Mouse (Mus musculus): ENCODE measurements around the gene Mtx1.

Gene Mtx1

DNA sequence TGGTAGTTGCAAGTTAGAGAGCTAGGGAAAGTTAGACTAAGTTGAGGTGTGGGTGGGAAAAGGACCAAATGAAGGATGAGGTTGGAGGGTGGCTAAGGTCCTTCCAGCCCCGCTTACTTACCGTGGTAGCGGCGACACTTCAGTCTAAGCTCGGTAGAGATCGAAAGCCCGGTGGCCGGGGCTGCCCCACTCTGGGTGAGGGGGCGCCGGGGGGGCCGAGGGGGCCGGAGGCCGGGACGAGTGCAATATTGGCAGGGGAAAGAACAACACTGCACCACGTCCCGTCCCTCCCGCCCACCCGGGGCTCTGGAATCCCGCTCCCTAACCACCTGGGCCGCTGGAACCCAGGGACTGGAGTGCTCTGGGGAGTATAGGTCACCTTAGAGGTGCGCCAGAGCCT is at the start of gene Mtx1:
Gene Mtx1 (minus strand): TSS at position 189 of the 400 bp plus-strand sequence.
- DNase-seq (ENCODE audit: low spot score in 2 of 2) = no peak

DNA sequence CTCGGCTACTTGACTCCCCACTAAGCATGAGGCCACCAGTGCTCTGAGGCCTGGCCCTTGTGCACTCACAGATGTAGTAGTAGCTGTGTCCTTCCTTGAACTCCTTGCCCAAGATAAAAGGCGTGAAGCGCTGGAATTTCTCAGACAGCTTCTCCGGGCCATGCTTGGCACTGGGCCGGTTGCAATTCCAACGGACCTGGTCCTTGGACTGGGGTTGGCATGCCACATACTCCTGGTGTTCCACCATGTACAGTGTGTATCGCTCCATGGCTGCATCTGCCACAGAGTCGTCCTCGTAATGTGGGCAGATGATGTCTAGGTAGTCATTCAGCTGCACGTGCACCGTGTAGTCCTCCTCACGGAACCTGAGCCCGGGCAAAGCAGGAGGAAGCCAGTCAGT is 49.2 kb upstream of the Mtx1 start:
- no peak for DNase-seq (ENCODE audit: low spot score in 2 of 2)

DNA sequence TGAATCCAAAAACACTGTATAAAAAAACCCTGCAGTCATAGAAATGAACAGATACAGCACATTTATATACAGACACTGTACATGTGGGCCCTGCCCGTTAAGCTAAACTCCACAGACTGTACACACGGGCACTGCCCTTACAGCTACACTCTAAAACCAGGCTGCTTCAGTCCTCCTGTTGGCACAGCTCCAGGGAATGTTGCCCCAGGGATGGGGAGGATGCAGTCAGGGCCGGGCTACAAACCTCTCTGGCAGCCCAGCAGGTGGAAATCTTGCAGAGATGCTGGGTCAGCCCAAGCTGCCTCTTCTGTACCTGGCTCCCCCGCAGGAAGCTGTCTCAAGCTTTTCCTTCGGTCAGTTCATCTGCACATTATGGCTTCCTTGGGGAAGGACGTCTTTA is 44.9 kb upstream of the Mtx1 start:
- no peak for DNase-seq (ENCODE audit: low spot score in 2 of 2)

DNA sequence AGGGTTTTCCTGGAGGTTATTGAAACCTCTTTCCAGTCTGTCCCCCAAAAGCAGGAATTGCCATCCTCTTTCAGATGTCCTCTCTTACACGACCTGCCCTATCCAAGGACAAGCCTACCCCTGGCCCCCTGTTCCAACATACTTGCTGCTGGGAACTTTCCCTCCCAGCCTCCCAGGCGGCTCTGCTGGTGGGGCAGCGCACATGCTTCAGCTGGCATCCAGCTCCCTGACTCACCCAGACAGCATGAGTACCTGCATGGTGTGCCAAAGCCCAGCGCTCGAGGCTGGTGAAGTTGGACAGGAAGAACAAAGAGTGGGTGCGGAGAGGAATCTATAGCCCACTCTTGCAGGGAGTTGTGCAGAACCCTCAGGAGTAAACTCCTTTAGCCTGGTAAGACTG is 44.0 kb upstream of the Mtx1 start:
- no peak for DNase-seq (ENCODE audit: low spot score in 2 of 2)

DNA sequence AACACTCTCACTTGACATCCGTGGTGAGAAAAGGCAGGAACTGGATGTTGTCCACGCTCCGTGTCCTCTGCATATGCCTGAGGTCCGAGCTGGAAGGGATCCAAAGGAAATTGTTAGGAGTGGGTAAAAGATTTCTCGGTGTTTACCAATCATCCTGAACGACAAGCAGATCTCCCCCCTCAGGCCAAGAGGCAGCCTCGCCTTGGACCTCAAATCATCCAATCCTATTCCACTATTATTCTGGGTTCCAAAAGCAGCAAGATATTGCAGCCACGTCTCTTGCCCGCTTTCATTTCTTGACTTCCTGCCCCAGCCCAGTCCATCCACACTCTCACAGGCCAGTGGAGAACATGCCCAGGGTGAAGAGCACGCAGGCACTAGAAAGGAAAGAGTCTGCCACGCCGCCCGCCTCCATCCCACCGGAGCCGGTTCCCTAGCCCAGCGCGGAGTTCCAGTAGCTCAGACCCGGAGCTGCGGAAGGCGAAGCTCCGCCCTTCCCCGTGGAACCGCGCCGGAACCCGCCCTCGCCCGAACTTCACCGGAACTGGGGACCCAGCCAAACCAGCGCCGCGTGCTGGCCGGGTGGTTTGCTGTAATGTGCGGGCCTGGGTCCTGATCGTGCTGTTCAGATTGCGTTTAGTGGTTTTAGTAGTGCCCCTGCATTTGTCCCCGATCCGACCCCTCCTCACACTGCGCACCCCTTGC is 43.3 kb upstream of the Mtx1 start, which contains the start of gene Slc50a1:
Gene Slc50a1 (minus strand): TSS at position 520 of the 705 bp plus-strand sequence.
- peak; percentile 35 to 48 for DNase-seq (ENCODE audit: low spot score in 2 of 2)

DNA sequence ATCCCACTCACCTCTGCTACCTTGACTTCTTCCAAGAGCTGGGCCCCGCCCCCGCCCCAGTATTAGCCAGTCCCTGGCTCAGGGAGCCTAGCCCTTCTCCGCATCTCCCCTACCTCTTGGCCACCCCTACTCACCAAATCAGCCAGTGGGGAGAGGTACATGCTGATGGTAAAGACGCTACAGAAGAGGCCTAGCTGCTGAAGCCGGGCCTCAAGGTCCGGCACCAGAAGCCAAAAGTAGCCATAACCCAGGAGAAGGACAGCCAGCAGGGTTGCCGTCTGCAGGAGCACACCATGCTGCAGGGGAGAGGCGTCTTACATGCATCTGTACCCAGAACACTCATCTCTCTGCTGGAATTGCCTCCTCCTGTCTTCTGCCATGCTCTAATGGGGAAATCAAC is 42.0 kb upstream of the Mtx1 start:
- DNase-seq (ENCODE audit: low spot score in 2 of 2) = no peak

DNA sequence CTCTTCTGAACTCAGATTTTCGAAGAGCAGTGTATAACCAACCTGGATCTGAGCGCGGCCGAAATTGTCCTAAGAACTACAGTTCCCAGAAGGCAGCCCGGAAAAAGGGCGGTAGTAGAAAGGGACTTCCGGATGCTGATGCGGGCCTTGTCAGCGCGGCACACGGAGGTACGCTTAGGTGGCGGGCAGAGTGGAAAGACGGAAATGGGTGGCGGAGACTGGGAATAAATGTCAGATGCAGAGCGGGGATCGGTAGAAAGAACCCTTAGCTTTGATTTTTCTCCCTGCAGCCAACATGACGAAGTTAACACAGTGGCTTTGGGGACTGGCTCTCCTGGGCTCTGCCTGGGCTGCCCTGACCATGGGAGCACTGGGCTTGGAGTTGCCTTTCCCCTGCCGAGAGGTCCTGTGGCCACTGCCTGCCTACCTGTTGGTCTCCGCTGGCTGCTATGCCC is 39.6 kb upstream of the Mtx1 start:
- peak; percentile 59 to 67 for DNase-seq (ENCODE audit: low spot score in 2 of 2)

DNA sequence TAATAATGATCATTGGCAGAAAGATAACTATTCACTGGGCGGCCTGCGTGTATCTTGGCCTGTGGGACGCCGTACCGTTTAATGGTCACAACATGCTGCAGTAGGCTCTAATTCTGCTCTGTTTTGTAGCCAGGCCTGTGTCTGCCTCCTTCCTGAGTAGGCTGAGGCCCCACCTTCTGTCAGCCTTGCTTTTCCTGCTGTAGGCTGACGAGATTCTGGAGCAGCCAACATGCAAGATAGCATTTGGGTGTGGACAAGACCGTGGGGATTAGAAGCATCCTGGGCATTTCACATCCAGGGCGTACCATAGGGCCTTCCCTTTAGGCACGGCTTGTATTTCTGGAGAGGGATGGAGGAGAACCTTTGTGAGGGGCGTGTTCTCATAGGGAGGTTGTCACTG is 35.5 kb upstream of the Mtx1 start:
- no peak for DNase-seq (ENCODE audit: low spot score in 2 of 2)

DNA sequence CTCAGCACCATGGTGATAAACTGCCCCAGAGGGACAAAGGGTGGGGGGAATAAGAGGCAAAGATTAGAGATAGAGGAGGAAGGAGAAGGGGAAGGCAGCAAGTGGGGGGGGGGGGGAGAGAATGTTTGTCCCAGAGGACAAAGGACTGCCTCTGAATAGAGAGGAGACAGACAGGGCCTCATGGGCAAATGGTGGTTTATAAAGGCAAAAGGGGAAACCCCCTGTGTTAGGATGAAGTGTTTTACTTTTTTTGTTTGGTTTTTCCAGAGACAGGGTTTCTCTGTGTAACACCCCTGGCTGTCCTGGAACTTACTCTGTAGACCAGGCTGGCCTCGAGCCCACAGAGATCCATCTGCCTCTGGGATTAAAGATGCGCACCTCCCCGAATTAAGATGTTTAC is 33.3 kb upstream of the Mtx1 start:
- no peak for DNase-seq (ENCODE audit: low spot score in 2 of 2)

DNA sequence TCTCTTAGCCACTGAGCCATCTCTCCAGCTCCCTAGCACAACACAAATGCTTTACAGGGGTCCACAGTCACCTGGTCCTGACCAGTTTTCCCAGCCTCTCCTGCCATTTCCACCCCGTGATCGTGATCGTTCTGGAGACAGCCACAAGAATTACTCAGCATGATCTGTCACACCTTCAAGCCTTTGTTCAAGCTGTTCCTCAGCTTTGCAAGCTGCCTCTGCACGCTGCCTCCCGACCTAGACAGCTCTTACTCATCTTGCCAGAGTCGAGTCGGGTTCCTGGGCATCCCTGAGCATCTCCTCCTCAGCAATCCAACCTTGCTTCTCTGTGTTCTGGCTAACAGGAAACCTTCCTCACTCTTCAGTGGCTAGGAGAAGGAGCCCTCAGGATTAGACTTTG is 32.2 kb upstream of the Mtx1 start, which contains the start of gene Dpm3:
Gene Dpm3 (plus strand): TSS at position 283 of the 400 bp plus-strand sequence.
- no peak for DNase-seq (ENCODE audit: low spot score in 2 of 2)

DNA sequence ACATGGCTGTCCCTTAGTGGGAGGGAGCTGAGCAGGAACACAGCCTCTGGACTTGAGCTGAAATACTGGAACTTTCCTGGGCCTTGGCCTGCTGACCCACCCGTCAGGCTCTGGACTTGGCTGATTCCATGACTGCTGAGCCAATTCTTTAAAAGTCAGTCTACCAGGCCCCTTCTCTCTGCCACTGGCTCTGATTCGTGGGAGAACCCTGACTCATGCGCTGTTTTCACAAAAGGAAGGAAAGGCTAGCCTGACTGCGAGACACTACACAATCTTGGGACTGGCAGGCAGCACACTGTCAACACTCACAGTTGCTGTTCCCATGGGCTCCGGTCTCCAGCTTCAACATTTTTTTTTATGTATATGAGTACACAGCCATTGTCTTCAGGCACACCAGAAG is 29.3 kb upstream of the Mtx1 start:
- DNase-seq (ENCODE audit: low spot score in 2 of 2) = no peak

DNA sequence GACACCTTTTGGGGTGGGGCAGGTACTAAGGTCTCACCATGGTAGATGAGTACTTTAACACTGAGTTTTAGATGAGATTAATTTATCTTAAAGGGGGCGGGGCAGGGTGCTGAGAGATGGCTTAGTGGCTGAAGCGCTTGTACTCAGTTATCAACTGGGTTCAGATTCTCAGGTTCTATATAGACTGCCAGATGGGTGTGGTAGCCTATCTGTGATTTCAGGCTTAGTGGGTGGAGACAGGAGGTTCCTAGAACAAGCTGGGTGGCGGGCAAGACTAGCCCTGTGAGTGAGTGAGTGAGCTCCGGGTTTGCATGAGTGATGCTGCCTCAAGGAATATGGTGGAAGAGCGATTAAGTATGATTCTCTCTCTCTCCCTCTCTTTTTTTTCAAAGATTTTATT is 28.1 kb upstream of the Mtx1 start:
- no peak for DNase-seq (ENCODE audit: low spot score in 2 of 2)

DNA sequence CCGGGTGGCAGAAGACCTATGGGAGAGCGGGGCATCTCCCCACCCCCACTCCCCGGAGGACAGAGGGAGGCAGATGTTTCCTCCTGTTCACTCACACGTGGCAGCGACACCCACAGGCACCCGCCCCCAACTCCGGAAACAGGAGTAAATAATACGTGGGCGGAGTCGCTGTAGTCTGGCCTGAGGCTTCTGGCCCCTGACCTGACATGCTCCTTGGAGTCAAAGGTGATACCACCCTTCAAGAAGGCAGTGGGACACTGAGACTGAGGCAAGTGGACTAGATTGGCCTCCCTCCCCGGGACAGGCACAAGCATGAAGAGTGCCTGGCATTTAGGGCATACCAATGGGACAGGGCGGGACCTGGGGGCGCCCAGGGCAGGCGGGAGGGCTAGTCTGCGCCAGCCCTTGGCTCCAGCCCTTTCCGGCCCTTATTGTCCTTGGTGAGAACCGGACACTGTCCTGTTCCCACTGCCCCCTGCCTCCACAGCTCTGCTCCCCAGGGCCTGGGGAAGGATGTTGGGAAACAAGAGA is 24.5 kb upstream of the Mtx1 start:
- DNase-seq (ENCODE audit: low spot score in 2 of 2) = peak; percentile 72 to 76

DNA sequence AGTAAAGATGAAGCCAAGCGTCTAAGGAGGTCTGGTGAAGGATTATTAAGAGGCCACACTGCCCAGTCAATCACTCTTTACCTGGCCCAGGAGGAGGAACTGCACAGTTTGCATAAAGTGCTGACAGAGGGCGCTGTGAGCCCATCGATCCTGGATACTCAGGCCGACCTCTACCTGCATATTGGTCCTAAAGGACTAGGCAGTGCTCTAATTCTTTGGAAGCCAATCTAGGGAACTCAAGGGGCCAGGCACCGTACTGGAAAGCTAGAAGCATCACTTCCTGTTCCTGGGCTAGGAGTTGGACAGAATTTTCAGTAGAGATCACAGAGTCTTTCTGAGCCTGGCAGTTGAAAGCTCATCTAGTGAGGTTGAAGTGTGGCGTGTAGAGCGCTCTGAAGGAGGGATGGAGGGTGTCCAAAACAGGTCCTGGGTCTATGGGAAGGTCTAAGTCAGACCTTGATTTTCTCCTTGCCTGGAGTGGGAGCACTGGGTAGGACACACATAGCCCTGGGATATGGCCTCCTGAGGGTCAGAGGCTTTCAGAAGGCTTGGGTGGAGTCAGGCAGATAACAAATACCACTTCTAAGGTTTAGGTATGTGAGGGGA is 23.6 kb upstream of the Mtx1 start:
- DNase-seq (ENCODE audit: low spot score in 2 of 2) = peak; percentile 61 to 77

DNA sequence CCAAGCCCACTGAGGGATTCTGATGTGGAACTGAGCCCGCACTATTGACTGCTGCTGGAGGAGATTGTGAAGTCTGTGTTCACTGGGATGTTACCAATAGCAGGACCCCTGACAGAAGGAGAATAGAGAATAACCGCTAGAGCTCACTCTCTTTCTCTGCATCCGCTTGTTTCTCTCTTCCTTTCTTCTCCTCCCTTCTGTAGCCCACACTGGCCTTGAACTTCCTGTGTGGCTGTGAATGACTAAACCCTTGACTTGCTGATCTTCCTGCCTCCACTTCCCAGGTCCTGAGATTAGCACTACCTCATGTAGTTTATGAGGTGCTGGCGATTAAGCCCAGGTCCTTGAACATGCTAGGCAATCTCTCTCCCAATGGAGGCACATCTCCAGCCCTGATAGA is 20.6 kb upstream of the Mtx1 start:
- DNase-seq (ENCODE audit: low spot score in 2 of 2) = no peak

DNA sequence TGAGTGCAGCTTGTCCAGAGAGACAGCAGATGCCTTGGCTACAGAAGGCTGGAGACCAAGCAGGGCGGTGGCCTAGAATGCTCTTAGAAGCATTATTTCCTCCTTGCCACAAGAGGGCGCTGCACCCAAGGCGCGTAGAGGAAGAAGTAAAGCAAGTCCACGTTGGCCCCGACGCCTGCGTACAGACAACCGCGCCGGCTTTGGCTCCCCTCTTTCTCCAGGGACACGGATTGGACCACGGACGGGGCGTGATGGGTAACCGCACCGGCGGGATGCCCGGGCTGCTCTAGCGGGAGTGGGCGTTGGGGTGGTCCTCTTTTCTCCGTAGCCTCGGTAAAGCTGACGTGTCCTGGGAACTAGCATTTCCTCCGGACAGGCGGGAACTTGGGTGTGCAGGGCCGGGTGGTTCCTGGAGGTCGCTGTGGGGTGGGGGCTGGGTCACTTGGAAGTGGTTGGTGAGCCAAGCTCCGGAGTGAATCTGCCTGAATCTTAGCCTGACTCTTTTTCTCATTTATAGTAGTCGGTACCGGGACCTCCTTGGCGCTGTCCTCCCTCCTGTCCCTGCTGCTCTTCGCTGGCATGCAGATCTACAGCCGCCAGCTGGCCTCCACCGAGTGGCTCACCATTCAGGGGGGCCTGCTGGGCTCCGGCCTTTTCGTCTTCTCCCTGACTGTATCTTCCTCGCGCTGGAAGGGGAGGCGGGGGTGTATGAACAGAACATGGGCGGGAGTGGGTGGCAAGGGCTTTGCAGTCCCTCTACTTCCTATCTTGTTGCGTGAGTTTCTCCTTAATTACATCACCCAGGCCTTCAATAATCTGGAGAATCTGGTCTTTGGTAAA is 19.6 kb upstream of the Mtx1 start, which contains the start of gene Trim46:
Gene Trim46 (minus strand): TSS at position 49 of the 840 bp plus-strand sequence.
- peak; percentile 80 to 87 for DNase-seq (ENCODE audit: low spot score in 2 of 2)

DNA sequence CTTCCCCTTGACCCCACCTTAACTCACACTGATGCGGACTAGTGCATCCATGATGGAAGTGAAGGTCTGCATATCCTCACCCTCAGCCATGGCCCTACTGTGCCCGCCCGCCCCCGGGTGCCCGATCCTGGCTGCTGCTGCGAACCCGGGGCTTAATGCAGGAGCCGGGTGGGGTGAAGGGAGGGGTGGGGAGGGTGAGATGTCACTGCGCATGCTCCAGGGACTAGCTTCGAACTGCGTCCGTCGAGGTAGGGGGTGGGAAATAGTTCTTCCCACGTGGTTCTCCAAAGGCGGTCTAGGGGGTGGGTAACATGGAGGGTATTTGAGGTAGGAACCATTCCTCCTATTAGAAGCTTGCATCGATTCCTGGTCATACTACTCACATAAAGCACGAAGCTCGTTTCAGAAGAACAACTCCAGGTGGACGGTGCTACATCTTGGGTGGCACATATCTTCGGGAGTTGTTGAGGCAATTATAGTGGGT is 18.8 kb upstream of the Mtx1 start, which contains the start of gene Krtcap2:
Gene Krtcap2 (plus strand): TSS at position 279 of the 484 bp plus-strand sequence.
- DNase-seq (ENCODE audit: low spot score in 2 of 2) = peak in 1 of 2 experiments; percentile 45

DNA sequence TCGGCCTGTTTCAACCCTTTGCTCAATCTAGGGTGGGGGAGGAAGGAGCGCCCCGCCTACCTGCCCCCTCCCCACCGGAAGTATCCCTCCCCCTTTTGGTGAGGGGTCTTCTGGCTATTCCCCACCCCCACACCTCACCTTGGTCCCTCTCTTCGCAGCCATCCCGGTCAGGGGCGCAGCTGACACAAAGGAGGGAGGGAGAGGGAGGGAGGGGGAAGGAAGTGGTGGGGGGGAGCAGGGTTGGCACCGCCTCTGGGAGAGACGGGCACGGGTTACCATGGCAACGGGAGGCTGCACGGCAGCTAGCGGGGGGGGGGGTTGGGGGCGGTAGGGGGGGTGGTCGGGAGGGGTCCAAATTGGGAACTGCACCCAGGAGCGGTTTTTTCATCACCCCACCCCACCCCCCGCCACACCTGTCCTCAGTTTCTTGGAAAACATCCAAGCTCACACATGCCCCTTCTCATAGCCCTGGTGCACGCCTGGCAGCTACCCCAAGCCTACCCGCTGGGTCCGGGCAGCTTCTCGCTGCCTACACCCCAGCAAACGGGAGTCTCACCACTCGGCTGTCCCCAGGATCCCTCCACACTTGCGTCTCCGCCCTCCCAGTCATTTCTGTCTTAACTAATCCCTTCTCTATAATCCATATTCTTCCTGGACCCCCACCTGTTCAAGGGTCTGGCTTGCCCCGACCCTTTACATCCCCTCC is 18.2 kb upstream of the Mtx1 start:
- no peak for DNase-seq (ENCODE audit: low spot score in 2 of 2)

DNA sequence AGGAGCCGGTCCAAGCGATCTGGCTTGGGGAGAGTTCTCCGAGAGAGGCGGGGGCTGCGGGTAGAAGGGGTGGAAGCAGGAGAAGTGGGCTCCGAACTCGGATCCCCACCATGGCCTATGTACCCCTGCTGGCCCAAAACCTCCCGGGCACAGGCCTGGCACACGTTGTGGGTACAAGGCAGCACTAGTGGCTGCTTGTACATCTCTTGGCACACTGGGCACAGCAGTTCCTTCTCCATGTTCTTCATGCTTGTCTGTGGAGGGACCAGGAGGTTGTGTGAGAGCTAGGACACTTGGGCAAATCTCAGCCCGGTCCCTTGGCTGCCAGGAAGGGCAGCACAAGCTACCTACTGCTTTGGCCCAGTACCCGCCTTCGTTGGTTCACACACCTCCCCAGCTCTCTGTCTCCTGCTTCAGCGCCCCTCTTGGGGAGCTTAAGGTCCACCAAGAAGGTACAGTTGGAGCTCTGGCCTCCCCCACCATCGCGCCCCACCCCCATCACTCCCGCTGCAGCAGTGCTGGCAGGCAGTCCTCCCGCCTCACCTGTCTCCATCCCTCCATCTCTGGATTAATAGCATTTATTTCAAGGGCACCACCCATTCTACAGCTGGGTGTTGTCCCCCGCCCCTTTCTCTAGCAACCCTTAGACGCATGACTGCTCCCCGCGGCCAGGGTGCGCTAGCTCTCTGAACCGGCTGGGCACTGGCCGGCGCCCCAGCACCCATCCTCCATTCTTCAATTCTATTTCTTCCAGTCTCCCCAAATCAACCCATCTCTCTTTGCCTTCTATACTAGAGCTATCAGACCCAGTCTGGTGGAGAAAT is 17.5 kb upstream of the Mtx1 start:
- peak; percentile 49 to 55 for DNase-seq (ENCODE audit: low spot score in 2 of 2)

DNA sequence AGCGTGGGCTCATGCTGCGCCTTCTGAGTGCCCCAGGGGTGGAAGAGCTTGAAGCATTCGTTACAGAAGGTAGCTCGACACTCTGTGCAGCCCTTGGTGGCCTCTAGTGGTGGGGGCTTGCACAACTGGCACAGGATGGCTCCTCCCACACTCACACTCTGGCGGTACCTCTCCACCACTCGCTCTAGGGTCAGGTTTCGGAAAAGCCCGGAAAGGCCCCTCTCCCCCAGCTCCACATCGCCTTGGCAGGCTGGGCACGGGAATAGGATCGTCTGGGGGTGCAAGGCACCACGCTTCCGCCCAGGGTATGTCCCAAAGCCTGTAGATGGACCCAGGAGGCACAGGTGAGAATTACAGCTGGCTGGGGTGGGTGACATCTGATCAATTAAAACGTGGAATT is 16.7 kb upstream of the Mtx1 start:
- peak; percentile 68 to 77 for DNase-seq (ENCODE audit: low spot score in 2 of 2)

Data from natural killer cell, adult 2 months (primary cell).